Mouse (Mus musculus) subcutaneous adipose tissue, adult 2 months (tissue): ENCODE results near the gene Carmil3. TPM values are rescaled to one million over a fixed set of nuclear protein-coding genes. Genes with fewer than 3 reads are reported as not detected.

ENCODE experiments used
- polyA plus RNA-seq: library from polyadenylated mRNA; depleted of rRNA; stranded (reverse); fragments of >200 nt; gene quantifications from 2 replicates; pipeline ENCODE4 v1.2.3, GENCODE M21; 2012; ENCODE audit warnings: low replicate concordance; rRNA removed

Gene Carmil3
- 2.1 and 9.4 TPM in 2 replicates for polyA plus RNA-seq

GRCm38 (mm10) chr14:55490361-55491201 is at the start of gene Carmil3:
TSS of gene Carmil3 (plus strand) at chr14:55490651.

DNA sequence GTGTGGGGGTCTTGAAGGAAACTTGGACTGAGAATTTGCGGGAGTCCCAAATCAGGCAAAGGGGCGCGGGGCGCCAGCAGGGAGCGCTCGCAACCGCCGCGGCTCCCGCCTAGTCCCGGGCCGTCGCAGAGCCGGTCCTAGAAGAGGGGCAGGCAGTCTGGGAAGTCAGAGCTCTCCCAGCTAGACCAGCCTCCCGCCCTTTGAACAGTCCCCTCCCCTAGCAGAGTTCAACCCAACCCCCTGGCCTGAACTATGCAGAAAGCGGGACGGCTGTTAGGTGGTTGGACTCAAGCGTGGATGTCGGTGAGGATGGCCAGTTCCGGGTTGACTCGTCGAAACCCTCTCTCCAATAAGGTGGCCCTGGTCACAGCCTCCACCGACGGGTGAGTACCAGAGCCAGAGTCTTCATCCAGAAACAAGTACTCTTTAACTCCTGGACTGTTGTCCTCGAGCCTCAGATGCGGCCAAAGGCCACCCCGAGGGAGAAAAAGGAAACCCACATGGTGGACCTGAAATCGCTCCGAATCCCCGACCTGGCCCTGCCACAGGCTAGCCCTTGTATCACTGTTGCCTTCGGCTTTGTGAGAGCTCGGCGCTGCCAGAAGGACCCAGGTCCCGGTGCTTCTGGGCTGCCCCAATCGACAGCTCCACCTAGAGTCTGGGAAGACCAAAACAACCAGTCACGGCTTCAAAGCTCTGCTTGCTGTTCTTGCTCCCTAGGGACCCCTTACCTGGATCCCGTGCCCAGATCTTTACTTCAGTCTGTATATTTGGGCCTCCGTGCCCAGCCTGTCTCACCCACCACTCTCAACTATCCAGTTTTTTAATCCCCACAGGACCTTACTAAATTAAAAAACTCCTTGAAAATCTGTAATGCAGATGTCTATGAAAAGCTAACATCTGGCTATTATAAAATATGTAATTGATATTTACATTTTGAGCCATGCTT is 11.5 kb upstream of the Carmil3 start, which contains the start of gene Dhrs4:
Gene Dhrs4 (plus strand): TSS at position 108 of the 949 bp plus-strand sequence.

GRCm38 (mm10) chr14:55510125-55510731 is 19.8 kb downstream of the Carmil3 start, which contains the start of gene Cpne6:
TSS of gene Cpne6 (plus strand) at chr14:55510445.

GRCm38 (mm10) chr14:55524785-55525184 is 34.3 kb downstream of the Carmil3 start, which contains the start of gene Nrl:
TSS of gene Nrl (minus strand) at chr14:55524981.

DNA sequence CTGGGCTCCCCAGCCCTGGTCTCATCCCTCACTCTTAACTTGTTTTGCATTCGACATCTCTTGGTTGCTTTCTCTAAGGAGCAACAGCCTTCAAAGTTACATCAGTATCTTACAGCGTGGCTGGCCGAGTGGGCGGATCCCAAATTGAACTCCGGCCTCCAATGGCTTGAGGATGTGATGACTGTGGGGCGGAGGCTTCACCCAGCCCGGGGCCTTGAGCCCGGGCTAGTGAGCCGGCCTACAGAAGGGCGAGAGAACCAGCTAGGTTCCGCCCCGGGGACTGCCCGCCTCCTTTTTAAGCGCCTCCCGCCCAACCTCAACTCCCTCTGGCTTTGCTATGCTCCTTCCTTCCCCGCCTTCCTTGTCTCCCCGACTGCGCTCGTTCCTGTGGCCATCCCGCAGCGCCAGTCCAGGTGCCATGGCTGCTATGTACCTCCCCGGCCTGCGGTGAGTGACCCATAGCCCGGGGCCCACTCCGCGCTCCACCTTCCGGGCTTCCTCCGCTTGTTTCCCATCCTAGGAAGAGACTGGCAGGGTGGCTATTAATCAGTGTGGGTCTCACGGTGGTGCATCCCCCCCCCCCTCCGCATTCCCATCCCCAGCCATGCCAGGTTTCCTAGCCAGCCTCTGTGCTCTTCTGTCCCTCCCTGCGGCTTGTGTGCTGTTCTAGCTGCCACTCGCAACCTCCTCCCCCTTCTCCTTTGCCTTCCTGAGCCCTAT is 49.8 kb downstream of the Carmil3 start, which contains the start of gene Pck2:
Gene Pck2 (plus strand): TSS at position 200 of the 720 bp plus-strand sequence.

Other genes with a start within 250 kb of the Carmil3 start
- 57.4 and 80.1 TPM in 2 replicates for gene Dhrs4, start 11.9 kb upstream of the Carmil3 start, polyA plus RNA-seq
- 0.08 and 0.19 TPM in 2 replicates for gene Cpne6, start 19.8 kb downstream of the Carmil3 start, polyA plus RNA-seq
- not detected in 2 replicates for gene Nrl, start 34.3 kb downstream of the Carmil3 start, polyA plus RNA-seq
- gene Pck2, start 49.6 kb downstream of the Carmil3 start, polyA plus RNA-seq, result 44.1 and 72.2 TPM in 2 replicates
- gene Dcaf11, start 69.4 kb downstream of the Carmil3 start, polyA plus RNA-seq, result 79.4 and 81.9 TPM in 2 replicates
- 2.9 and 3.1 TPM in 2 replicates for gene A730061H03Rik, start 69.8 kb downstream of the Carmil3 start, polyA plus RNA-seq
- gene Fitm1, start 85.0 kb downstream of the Carmil3 start, polyA plus RNA-seq, result 0.68 and 2.5 TPM in 2 replicates
- gene Psme1, start 87.5 kb downstream of the Carmil3 start, polyA plus RNA-seq, result 111 and 123 TPM in 2 replicates
- 34.6 and 113 TPM in 2 replicates for gene Emc9, start 94.7 kb downstream of the Carmil3 start, polyA plus RNA-seq
- gene Psme2, start 100.5 kb downstream of the Carmil3 start, polyA plus RNA-seq, result 133 and 138 TPM in 2 replicates
- gene Rnf31, start 101.1 kb downstream of the Carmil3 start, polyA plus RNA-seq, result 27.9 and 42.1 TPM in 2 replicates
- 39.3 and 81.5 TPM in 2 replicates for gene Irf9, start 112.9 kb downstream of the Carmil3 start, polyA plus RNA-seq
- gene Rec8, start 127.4 kb downstream of the Carmil3 start, polyA plus RNA-seq, result 0.10 and 23.9 TPM in 2 replicates
- 115 and 240 TPM in 2 replicates for gene Ipo4, start 145.3 kb downstream of the Carmil3 start, polyA plus RNA-seq
- gene Gm49378, start 147.2 kb downstream of the Carmil3 start, polyA plus RNA-seq, result 1.3 and 8.1 TPM in 2 replicates
- 73.5 and 94.8 TPM in 2 replicates for gene Tm9sf1, start 153.2 kb downstream of the Carmil3 start, polyA plus RNA-seq
- 0.77 and 1.5 TPM in 2 replicates for gene Tssk4, start 159.5 kb downstream of the Carmil3 start, polyA plus RNA-seq
- 31.3 and 35.2 TPM in 2 replicates for gene Mdp1, start 169.9 kb downstream of the Carmil3 start, polyA plus RNA-seq
- gene Gmpr2, start 181.3 kb downstream of the Carmil3 start, polyA plus RNA-seq, result 28.6 and 31.3 TPM in 2 replicates
- gene Nedd8, start 181.5 kb downstream of the Carmil3 start, polyA plus RNA-seq, result 292 and 416 TPM in 2 replicates
- gene Tinf2, start 191.2 kb downstream of the Carmil3 start, polyA plus RNA-seq, result 12.3 and 17.1 TPM in 2 replicates
- gene Tgm1, start 223.3 kb downstream of the Carmil3 start, polyA plus RNA-seq, result 0.60 and 2.2 TPM in 2 replicates
- 34.6 and 47.9 TPM in 2 replicates for gene Rabggta, start 231.6 kb downstream of the Carmil3 start, polyA plus RNA-seq